Mouse (Mus musculus) mesoderm, embryonic 11.5 days (tissue): ENCODE data around the gene Rbm4b.
"Not testable (repeated sequence)": the region's sequence is repeated elsewhere in the genome, so short reads cannot be mapped to it uniquely, and the experiment has no call there.

Source experiments
- DNase-seq: peaks from one replicate; pipeline ENCODE4 v3.0.0-alpha.2; 2012; ENCODE audit warnings: low read depth, low spot score

Rbm4b gene

DNA sequence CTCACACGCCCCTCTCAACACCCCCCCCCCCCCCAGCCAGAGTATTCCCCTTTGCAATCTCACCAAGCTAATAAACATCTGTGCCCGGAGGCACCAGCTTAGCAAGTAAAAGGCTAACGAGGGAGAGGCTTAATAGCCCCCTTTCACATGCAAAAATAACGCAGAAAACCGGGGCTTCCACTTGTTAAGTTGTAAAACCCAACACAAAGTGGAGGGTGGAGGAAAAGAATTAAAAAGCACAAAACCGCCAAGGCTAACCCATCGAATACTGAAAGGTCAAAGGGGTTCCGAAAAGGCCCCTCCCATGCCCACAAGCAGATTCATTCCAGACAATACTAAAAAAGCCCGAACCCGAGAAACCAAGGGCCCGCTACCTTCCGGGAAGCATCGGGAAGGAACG is 54.0 kb downstream of the Rbm4b start:
- no peak for DNase-seq

DNA sequence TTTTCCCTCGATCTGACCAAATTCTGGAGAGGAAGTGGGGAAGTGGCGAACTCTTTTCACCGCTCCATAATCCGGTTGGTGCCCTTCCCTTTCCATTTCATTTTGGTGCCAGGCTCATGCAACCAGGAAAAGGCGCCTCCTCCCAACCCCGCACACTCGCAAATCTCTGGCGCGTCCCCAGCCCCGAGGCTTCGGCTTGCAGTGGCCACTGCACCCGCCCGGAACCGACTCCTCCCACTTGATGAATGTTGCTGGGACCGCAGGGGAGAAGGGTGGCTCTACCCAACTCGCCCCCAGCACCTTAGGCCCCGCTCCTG is 54.4 kb downstream of the Rbm4b start:
- no peak for DNase-seq

DNA sequence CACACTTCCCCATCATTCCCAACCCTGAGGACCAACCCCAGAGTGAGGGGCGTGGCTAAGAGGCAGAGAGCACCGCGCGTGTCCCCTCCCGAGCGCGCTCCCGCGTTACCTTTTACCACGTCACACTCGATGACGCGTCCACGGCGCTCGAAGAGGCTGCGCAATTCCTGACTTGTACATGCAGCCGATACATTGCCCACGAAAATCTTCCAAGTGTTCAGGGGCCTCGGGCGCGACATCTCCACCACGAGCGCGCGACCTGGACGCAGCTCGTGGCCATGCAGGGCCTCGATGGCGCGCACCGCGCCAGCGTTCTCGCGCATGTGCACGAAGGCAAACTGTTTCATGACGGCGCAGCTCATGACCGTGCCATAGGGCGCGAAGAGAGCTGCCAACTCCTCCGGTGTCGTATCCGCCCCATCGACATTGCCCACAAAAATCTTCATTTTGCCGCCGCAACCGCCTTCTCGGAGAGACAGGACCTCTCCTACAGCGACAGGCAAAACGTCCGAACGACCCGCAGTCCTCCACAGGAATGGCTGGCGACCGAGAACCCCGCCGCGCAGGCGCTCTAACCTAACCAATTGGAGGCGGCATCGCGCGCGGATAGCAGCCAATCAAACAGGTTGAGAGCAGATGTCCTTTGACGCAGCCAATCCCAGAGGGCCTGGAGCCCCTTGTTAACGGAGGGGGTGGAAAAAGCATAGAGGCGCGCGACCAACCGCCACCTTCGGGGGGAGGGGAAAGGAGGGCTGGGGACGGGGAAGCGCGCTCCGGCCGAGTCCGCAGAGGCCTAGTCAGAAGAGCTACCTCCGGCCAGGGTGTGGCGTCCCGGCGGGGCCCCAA is 55.0 kb downstream of the Rbm4b start, which contains the start of the genes Gm21992 and Rbm14:
Gm21992 (minus strand) TSS at position 550 of the 846 bp plus-strand sequence.
Rbm14 (minus strand) TSS at position 572 of the 846 bp plus-strand sequence.
- DNase-seq: peak; percentile 99

DNA sequence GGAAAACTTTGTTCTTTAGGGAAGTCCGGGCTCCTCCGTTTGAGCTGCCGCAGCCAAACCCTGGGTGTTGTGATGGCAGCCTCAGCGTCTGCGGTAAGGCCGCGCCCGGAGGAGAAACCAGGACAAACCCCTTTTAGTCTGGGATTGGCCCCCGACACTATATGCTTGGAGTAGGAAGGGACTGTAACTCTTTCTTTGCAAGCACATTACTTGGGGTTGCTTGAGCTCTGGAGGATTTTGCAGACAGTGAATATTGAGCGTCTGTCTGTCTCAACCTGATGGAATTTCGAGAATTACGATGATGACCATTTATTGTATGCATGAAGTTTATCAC is 55.6 kb downstream of the Rbm4b start:
- DNase-seq: no peak

DNA sequence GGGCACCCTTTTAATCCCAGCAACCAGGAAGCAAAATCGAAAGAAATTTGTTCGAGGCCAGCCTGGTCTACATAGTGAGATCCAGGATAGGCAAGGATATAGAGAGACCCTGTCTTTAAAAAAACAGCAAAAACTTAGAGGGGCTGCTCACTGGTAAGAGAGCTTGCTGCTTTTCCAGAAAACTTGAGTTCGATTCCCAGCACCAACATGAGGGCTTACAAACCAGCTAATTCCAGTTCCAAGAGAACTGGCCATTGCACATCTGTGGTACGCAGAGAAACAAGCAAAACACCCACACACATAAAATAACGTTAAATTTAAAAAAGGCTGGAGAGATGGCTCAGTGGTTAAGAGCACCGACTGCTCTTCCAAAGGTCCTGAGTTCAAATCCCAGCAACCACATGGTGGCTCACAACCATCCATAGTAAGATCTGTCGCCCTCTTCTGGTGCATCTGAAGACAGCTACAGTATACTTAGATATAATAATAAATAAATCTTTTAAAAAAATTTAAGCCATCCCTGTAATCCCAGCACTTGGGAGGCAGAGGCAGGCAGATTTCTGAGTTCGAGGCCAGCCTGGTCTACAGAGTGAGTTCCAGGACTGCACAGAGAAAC is 56.1 kb downstream of the Rbm4b start:
- DNase-seq: not testable (repeated sequence)

DNA sequence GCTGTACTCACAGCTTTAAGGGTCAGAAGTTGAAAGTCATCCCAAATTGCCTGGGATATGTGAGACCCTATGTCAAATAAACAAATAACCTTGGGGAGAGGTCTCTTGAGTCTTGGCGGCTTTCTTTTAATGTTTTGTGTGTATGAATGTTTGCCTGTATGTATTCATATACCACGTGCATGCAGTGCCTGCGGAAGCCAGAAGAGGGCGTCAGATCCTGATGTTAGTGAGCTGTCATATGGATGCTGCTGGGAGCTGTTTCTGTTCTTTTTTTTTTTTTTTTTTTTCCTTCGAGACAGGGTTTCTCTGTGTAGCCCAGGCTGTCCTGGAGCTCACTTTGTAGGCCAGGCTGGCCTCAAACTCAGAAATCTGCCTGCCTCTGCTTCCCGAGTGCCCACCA is 56.7 kb downstream of the Rbm4b start:
- DNase-seq: peak; percentile 29
